ENCODE assay signal across 11 mouse cellular contexts in the genomic region with DNA sequence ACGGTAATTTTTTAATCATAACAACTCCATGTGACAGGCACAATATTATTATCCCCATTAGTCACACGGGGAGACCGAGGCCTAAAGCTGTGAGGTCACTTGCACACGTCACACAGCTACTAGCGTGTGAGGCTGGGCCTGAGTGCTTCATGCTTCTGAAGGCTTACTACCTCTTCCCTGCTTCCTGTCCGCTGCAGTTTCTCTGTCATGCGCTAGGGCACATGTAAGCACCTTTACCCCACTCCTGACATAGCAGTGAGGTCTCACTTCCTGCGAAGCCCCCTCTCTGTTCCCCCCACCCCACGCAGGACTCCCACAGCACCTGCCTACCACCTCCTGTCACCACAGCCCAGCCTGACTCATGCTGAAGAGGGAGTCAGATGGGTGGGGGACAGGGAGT. TPM values are rescaled to one million over a fixed set of nuclear protein-coding genes. Genes with fewer than 3 reads are reported as not detected.
DNase-seq lines count a peak whose midpoint lies in the region; ATAC-seq and TF ChIP-seq lines count a peak whose summit lies in the region.
"Had no signal": no experiment of that assay in that cellular context is flagged by ENCODE, and none has a peak within 500 bp of the region (broad histone marks: within the 10 kb centered on the region; RNA-seq: fewer than 3 reads in every experiment).

No protein-coding gene starts in this region.

- no peak for TF ChIP-seq EP300 in heart, adult 2 months (IDR thresholded peaks at IDR 0.05; ENCODE audit: insufficient read depth, low read depth, low read length)
- TF ChIP-seq EP300 in lung, postnatal 0 days (IDR thresholded peaks at IDR 0.05), result no peak

- no peak overlapping the region for H3K4me3 ChIP-seq in heart, adult 2 months
- no peak overlapping the region for H3K4me3 ChIP-seq in heart, embryonic 10.5 days
- no peak overlapping the region for H3K4me3 ChIP-seq in midbrain, embryonic 16.5 days (ENCODE audit: low read depth, low read length)
- H3K4me3 ChIP-seq in midbrain, embryonic 14.5 days (replicated peaks; ENCODE audit: low read depth, low read length), result no peak overlapping the region
- H3K4me3 ChIP-seq in lung, postnatal 0 days (ENCODE audit: low read depth, low read length), result no peak overlapping the region
- H3K4me3 ChIP-seq: limb, embryonic 12.5 days; lung, embryonic 15.5 days had no signal

- peaks cover 26% of the 10 kb centered on the region for H3K36me3 ChIP-seq in heart, adult 2 months (ENCODE audit: control insufficient read depth, insufficient read depth, low read length)
- H3K36me3 ChIP-seq in heart, embryonic 10.5 days, result no peaks in the 10 kb centered on the region
- H3K36me3 ChIP-seq in midbrain, embryonic 16.5 days (ENCODE audit: control insufficient read depth, insufficient read depth, low read length), result no peaks in the 10 kb centered on the region
- no peaks in the 10 kb centered on the region for H3K36me3 ChIP-seq in midbrain, embryonic 14.5 days (ENCODE audit: control insufficient read depth, insufficient read depth, low read length)
- H3K36me3 ChIP-seq in lung, postnatal 0 days (ENCODE audit: insufficient read depth, low read length), result no peaks in the 10 kb centered on the region
- H3K36me3 ChIP-seq: limb, embryonic 12.5 days; lung, embryonic 15.5 days had no signal

- H3K4me1 ChIP-seq in heart, adult 2 months (ENCODE audit: control insufficient read depth, insufficient read depth, low read length), result peaks cover 29% of the 10 kb centered on the region
- H3K4me1 ChIP-seq in heart, embryonic 10.5 days, result peaks cover 49% of the 10 kb centered on the region
- peaks cover 76% of the 10 kb centered on the region for H3K4me1 ChIP-seq in midbrain, embryonic 16.5 days (ENCODE audit: control insufficient read depth, insufficient read depth, low read length)
- H3K4me1 ChIP-seq in midbrain, embryonic 14.5 days (ENCODE audit: control insufficient read depth, insufficient read depth, low read length), result peaks cover 63% of the 10 kb centered on the region
- H3K4me1 ChIP-seq in lung, postnatal 0 days (ENCODE audit: insufficient read depth, low read depth, low read length), result no peaks in the 10 kb centered on the region

- intact Hi-C loops in heart, adult 2 months (cut with DNase I), result no loop called here

- H3K27ac ChIP-seq in heart, adult 2 months, result peak overlapping the region; percentile 26
- no peak overlapping the region for H3K27ac ChIP-seq in heart, embryonic 10.5 days
- H3K27ac ChIP-seq in midbrain, embryonic 16.5 days (ENCODE audit: low read length), result no peak overlapping the region
- H3K27ac ChIP-seq in midbrain, embryonic 14.5 days (replicated peaks; ENCODE audit: low read depth, low read length), result no peak overlapping the region
- H3K27ac ChIP-seq in lung, postnatal 0 days (ENCODE audit: low read length), result no peak overlapping the region
- H3K27ac ChIP-seq: limb, embryonic 12.5 days; lung, embryonic 15.5 days had no signal

- H3K79me2 ChIP-seq in heart, adult 2 months (replicated peaks; ENCODE audit: control insufficient read depth, insufficient read depth, low read length), result peaks cover 9% of the 10 kb centered on the region; the same call in 1 of the 2 replicates

- H3K9ac ChIP-seq in heart, adult 2 months (ENCODE audit: low read depth, low read length), result 0 out of 2 replicates have a peak overlapping the region, but pooled peaks have one; percentile 10
- H3K9ac ChIP-seq in midbrain, embryonic 16.5 days (ENCODE audit: low read depth, low read length), result no peak overlapping the region
- H3K9ac ChIP-seq in midbrain, embryonic 14.5 days (replicated peaks; ENCODE audit: low read length), result no peak overlapping the region
- H3K9ac ChIP-seq in lung, postnatal 0 days (replicated peaks; ENCODE audit: low read depth), result no peak overlapping the region
- H3K9ac ChIP-seq: limb, embryonic 12.5 days; lung, embryonic 15.5 days had no signal

- 53% methylated on average over 9 of the region's 9 CpGs for WGBS in heart, adult 2 months
- 86% methylated on average over 9 of the region's 9 CpGs for WGBS in heart, embryonic 10.5 days
- 83% methylated on average over 9 of the region's 9 CpGs for WGBS in midbrain, embryonic 16.5 days
- 86% methylated on average over 9 of the region's 9 CpGs for WGBS in midbrain, embryonic 14.5 days
- WGBS in lung, postnatal 0 days, result 74% methylated on average over 9 of the region's 9 CpGs

- no peak for DNase-seq in heart, adult 2 months
- no peak for DNase-seq in heart, embryonic 10.5 days (ENCODE audit: low spot score)
- DNase-seq in midbrain, embryonic 14.5 days, result no peak
- peak; percentile 30 to 57 for DNase-seq in thymus, postnatal 36 days
- DNase-seq in lung, postnatal 0 days (ENCODE audit: low spot score), result no peak
- no peak for DNase-seq in adrenal gland, postnatal 10 days
- DNase-seq: cerebellum, adult 8-10 months had no signal

- no peaks in the 10 kb centered on the region for H3K27me3 ChIP-seq in heart, adult 2 months (ENCODE audit: control insufficient read depth, insufficient read depth, low read length)
- no peaks in the 10 kb centered on the region for H3K27me3 ChIP-seq in heart, embryonic 10.5 days (ENCODE audit: insufficient read depth, poor library complexity, severe bottlenecking)
- no peaks in the 10 kb centered on the region for H3K27me3 ChIP-seq in midbrain, embryonic 16.5 days (ENCODE audit: control insufficient read depth, insufficient read depth, low read depth, low read length)
- H3K27me3 ChIP-seq in midbrain, embryonic 14.5 days (ENCODE audit: control insufficient read depth, insufficient read depth, low read length), result no peaks in the 10 kb centered on the region
- H3K27me3 ChIP-seq in lung, postnatal 0 days (replicated peaks; ENCODE audit: insufficient read depth, low read length), result no peaks in the 10 kb centered on the region
- H3K27me3 ChIP-seq: limb, embryonic 12.5 days; lung, embryonic 15.5 days had no signal

- no peaks in the 10 kb centered on the region for H3K9me3 ChIP-seq in heart, embryonic 10.5 days
- H3K9me3 ChIP-seq in midbrain, embryonic 16.5 days (replicated peaks; ENCODE audit: control insufficient read depth, low read length, poor library complexity, severe bottlenecking), result no peaks in the 10 kb centered on the region
- no peaks in the 10 kb centered on the region for H3K9me3 ChIP-seq in midbrain, embryonic 14.5 days (ENCODE audit: control insufficient read depth, low read length)
- H3K9me3 ChIP-seq in lung, postnatal 0 days (ENCODE audit: low read length), result no peaks in the 10 kb centered on the region
- H3K9me3 ChIP-seq: limb, embryonic 12.5 days; lung, embryonic 15.5 days had no signal

- TF ChIP-seq POLR2A in heart, adult 2 months (IDR thresholded peaks at IDR 0.05; ENCODE audit: insufficient read depth, low read depth, low read length), result no peak

- no peak overlapping the region for H3K4me2 ChIP-seq in midbrain, embryonic 16.5 days (ENCODE audit: low read length)
- H3K4me2 ChIP-seq in midbrain, embryonic 14.5 days (ENCODE audit: low read length), result no peak overlapping the region
- H3K4me2 ChIP-seq in lung, postnatal 0 days (replicated peaks; ENCODE audit: low read depth, low read length), result no peak overlapping the region
- H3K4me2 ChIP-seq: limb, embryonic 12.5 days; lung, embryonic 15.5 days had no signal

- no peak for TF ChIP-seq CTCF in heart, adult 2 months (IDR thresholded peaks at IDR 0.05)
- TF ChIP-seq CTCF in lung, postnatal 0 days (IDR thresholded peaks at IDR 0.05), result no peak

- peak; percentile 16; the same call in 1 of the 2 replicates for ATAC-seq in midbrain, embryonic 16.5 days
- no peak for ATAC-seq in midbrain, embryonic 14.5 days (ENCODE audit: low FRiP score, low TSS enrichment)
- 0 out of 2 replicates have a peak, but pooled peaks have one; percentile 21 for ATAC-seq in megakaryocyte, adult 5-6 weeks (ENCODE audit: poor library complexity, severe bottlenecking)
- ATAC-seq in lung, postnatal 0 days, result no peak

RNA-seq across cellular contexts. Expression of gene Fyn, which starts 8.0 kb away (rescaled TPM):
- total RNA-seq in heart, adult 2 months (2021), result 10 to 100 TPM; 26.1 to 29.7 TPM
- 23.2 and 36.4 TPM in 2 replicates for polyA plus RNA-seq in heart, adult 2 months (2012; rRNA removed)
- 12.9 and 20.8 TPM in 2 replicates for polyA plus RNA-seq in heart, embryonic 10.5 days (2016; fragmentation: Nextera tagmentation; extraction: Ambion mirVana)
- polyA plus RNA-seq in midbrain, embryonic 16.5 days (2015; fragmentation: Nextera tagmentation; extraction: Ambion mirVana), result 71.2 and 71.3 TPM in 2 replicates
- polyA plus RNA-seq in midbrain, embryonic 14.5 days (2014; fragmentation: Nextera tagmentation; extraction: Ambion mirVana), result 87.3 and 90.8 TPM in 2 replicates
- total RNA-seq in megakaryocyte, adult 5-6 weeks (2015), result 19.5 and 21.3 TPM in 2 replicates
- 28.9 and 36.3 TPM in 2 replicates for total RNA-seq in megakaryocyte, adult 5-6 weeks (2017)
- polyA plus RNA-seq in lung, postnatal 0 days (2015; fragmentation: Nextera tagmentation; extraction: Ambion mirVana), result 21.1 and 23.0 TPM in 2 replicates
- total RNA-seq in adrenal gland, postnatal 10 days (2021), result 10 to 100 TPM; 46.6 to 48.6 TPM

Comparison
In these comparisons a context has a peak if more than half of its experiments do, and no peak if none do; other contexts are left out.
1. ATAC-seq: peak in midbrain, embryonic 16.5 days (single experiment) and megakaryocyte, adult 5-6 weeks (single experiment); none in midbrain, embryonic 14.5 days (single experiment) and lung, postnatal 0 days (single experiment).
2. DNase-seq: peak in thymus, postnatal 36 days (2 of 2); none in heart, adult 2 months (0 of 2), heart, embryonic 10.5 days (single experiment), midbrain, embryonic 14.5 days (single experiment), lung, postnatal 0 days (single experiment) and adrenal gland, postnatal 10 days (single experiment).